Mouse (Mus musculus): ENCODE results near the gene Syt6.

GRCm38 (mm10) chr3:103683234-103683965 is 108.4 kb downstream of the Syt6 start:
- TF ChIP-seq CTCF (IDR thresholded peaks at IDR 0.05; ENCODE audit: borderline replicate concordance, extremely low read depth, insufficient read depth, insufficient read length) (no peak), POLR2A (IDR thresholded peaks at IDR 0.05; ENCODE audit: borderline replicate concordance, extremely low read depth, insufficient read depth, insufficient read length, poor library complexity, severe bottlenecking) (no peak)

Data from brain, embryonic 14.5 days (tissue).